Mouse (Mus musculus) adrenal gland, adult (tissue): ENCODE measurements around the gene Grap.
"Not testable (repeated sequence)": the region's sequence is repeated elsewhere in the genome, so short reads cannot be mapped to it uniquely, and the experiment has no call there.

ENCODE experiments used
- DNase-seq, 2 experiments: peaks; one replicate each; pipeline ENCODE4 v3.0.0; 2022 to 2023; ENCODE audit warnings: low spot score in 1 of 2; ENCODE audit not compliant: inconsistent age in 2 of 2

The Grap gene

GRCm38 (mm10) chr11:61638764-61639536 is 14.1 kb upstream of the Grap start:
- DNase-seq = no peak

DNA sequence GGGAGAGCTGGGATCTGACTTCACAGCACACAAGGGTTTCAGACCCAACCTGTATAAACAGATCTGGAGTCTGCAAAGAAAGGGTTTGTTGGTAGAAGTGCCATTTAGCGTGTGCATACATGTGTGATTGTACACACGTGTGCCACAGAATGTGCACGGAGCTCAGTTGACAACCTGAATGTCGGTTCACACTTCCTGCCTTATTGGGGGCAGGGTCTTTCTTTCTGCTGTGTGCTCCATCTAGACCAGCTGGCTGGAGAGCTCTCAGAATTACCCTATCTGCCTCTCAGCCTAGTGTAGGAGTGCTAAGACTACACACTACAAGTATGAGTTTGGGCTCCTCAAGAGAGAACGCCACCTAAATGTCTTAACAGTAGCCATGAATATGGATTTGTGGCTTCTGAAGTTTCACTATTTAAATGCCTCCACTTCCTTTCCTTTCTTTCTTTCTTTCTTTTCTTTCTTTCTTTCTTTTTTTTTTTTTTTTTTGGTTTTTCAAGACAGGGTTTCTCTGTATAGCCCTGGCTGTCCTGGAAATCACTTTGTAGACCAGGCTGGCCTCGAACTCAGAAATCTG is 13.4 kb upstream of the Grap start:
- no peak for DNase-seq

DNA sequence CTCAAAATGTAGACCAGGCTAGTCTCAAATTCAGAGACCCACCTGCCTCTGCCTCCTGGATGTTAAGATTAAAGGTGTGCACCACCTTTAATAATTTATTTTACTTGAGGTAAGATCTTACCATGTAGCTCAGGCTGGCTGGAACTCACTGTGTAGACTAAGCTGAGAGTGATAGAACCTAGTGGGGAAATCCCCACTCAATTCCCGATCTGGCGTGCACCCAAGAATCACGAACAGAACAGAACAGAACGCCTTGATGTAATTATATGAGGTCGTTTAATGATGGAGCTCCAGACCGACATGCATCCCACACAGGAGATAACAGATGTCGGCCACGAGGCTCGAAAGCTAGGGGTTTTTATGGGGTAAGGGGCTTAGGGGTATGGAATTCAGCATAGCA is 12.5 kb upstream of the Grap start:
- not testable (repeated sequence) for DNase-seq

- no peak for DNase-seq
These were observed 11.0 kb upstream of the Grap start for GRCm38 (mm10) chr11:61642106-61642505.

GRCm38 (mm10) chr11:61643184-61643961 is 9.7 kb upstream of the Grap start:
- DNase-seq = no peak

- no peak for DNase-seq
These were observed 8.3 kb upstream of the Grap start for GRCm38 (mm10) chr11:61644576-61645326.

GRCm38 (mm10) chr11:61645357-61645857 is 7.7 kb upstream of the Grap start:
- DNase-seq = no peak

GRCm38 (mm10) chr11:61646499-61647039 is 6.5 kb upstream of the Grap start:
- DNase-seq = no peak

DNA sequence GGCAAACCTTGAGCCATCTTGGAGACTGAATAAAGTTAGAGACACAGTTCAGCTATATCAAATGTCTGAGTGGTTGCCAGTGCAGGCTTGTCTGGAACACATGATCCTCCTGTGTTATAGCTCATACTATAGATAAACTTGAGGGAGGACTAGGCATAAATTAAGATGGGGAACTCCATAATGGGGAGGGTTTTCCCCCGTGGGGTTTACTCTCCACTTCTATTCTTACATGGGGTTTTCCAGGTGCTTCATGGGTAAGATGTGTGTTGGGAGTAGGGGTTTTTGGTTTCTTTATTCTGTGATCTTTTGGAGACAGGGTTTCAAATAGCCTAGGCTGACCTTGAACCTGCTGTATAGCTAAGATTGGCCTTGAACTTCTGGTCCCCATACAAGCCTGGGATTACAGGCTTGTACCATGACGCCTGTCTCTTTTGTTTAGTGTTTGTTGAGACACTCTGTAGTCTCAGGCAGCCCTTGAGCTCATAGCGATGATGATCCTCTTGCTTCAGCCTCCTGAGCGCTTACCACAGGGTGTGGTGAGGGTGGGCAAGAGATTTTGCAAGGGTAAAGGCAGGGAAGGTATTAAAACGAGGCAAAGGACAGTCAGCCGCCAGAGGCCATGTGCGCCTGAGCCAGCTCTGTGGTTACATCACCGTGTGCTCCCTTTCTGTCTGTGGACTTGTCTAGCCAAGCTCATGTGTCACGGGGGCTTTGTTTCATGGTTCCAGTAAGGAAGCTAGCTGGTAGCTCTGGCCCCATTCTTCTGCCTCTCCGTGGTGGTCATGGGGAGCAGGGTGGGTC is 5.8 kb upstream of the Grap start:
- DNase-seq = no peak

GRCm38 (mm10) chr11:61647956-61648748 is 4.9 kb upstream of the Grap start:
- peak in 1 of 2 experiments; percentile 60 for DNase-seq

DNA sequence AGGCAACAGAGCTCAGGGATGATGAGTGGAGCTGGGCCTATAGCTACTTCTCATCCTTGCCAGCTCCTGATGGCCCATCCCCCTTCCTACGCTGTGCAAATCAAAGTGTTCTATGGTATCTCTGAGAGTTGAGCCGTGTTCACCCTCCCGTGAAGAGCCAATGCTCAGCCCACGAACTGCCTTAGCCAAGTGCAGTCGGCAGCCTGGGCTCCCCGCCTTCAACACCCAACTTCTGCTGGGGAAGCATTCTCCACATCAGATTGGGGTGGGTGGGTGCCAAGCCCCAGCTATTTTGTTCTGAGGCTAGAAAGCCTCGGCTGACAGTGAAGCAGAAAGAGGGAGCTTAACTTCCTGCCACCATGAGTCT is 4.3 kb upstream of the Grap start:
- DNase-seq = no peak

DNA sequence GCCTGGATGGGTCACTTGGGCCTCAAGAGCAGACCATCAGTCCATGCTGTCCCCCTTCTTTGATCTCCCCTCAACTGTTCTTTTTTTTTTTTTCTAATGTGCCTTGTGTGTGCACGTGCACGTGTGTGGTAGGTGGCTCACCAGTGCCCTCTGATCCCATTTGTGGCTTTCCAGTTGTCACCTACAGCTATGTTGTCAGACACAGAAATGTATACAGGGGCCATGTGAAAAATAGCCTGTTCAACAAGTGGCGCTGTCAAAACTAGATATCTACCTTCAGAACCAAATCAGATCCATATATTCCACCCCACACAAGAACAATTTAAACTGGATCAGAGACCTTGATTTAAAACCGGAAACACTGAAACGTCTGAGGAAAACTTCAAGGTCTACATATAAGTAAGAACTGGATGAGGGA is 3.9 kb upstream of the Grap start:
- DNase-seq = no peak

- DNase-seq = no peak
These were observed 3.4 kb upstream of the Grap start for GRCm38 (mm10) chr11:61649626-61650025.

DNA sequence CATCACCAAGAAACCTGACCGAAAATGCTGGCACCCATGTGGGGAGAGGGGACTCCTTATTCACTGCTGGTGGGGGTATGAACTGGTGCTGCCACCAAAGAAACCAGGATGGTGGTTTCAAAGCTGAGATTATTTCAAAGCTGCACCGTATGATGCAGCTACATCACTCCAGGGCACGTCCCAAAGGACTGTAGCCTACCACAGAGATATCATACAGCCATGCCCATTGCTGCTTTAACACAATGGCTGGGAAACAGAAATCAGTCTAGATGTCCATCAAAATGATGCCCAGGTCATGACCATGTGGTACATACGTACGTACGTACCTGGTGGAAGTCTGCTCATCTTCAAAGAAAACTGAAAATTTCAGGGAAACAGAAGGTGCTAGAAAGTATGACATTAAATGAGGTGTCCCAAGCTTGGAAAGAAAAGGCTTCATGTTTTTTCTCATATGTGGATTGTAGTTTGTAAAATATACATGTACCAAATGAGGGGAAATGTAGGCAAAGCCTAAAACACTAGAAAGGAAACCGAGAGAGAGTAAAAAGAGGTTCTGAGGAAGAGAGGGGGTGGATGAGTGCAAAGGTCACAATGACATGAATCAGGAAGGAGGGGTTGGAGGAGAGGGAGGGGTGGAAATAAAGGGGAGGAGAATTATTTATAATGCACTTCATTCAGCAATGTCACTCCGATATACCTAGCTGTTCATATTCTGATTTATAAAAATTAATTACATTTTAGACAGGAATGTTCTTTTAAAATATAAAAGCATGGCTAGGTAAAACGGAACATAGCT is 2.4 kb upstream of the Grap start:
- no peak for DNase-seq

DNA sequence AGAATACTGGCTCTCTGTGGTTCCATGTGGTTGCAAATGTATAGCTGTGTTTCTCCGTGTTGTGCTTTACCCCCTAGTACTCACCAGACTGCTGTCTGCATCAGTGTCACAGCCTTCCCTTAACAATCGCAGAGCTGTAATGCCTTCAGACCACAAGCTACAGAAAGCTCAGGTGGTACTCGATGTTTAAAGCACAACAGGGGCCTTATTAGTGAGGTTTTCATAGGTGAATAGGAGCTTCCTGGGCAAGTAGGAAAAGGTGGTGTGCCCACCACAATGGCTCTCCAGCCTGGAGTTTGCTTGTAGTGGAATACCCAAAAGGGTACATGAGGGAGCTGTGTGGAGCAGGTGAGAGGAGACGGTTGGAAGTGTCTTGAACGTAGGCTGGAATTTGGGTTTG is 849 bp upstream of the Grap start:
- no peak for DNase-seq

- DNase-seq = no peak
These were observed 503 bp downstream of the Grap start for GRCm38 (mm10) chr11:61653568-61653967.

- DNase-seq = no peak
These were observed 1.8 kb downstream of the Grap start for GRCm38 (mm10) chr11:61654786-61655311.

GRCm38 (mm10) chr11:61655649-61656048 is 2.6 kb downstream of the Grap start:
- no peak for DNase-seq
